Mouse (Mus musculus) brain, embryonic 18.5 days (tissue): Measurements from ENCODE around the gene Rpia.

Experiments used
- DNase-seq: peaks from one replicate; pipeline ENCODE4 v3.0.0-alpha.2; 2012; ENCODE audit warnings: low read depth, low spot score

Gene Rpia

DNA sequence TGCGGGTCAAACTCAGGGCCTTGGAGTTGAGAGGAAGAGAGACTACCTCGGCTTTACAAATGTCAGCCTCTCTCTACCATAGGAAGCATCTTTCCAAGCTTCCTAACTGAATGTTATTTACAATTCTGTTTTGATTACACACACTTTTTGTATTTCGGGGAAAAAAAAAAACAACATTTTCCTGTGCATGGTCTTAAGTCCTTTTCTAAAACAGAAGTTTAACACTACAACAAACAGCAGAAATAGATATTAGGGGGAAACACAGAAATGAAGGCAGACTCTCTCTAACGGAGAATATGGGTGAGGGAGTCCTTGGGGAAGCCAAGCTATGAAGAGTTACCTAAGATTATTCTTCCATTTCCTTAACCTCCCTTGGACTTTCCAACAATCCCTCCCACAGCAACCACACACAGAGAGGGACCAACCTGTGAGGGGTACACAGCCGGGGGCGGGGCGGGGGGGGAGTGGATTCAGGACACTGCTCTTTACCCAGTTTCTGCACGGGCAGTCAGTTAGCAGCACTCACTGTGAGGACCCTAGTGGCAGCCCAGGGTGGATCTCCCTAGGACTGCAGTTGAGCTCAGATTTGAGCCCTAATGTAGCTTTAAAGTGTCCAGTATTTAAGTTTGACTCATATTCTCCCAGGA is 40.7 kb downstream of the Rpia start:
- no peak for DNase-seq

DNA sequence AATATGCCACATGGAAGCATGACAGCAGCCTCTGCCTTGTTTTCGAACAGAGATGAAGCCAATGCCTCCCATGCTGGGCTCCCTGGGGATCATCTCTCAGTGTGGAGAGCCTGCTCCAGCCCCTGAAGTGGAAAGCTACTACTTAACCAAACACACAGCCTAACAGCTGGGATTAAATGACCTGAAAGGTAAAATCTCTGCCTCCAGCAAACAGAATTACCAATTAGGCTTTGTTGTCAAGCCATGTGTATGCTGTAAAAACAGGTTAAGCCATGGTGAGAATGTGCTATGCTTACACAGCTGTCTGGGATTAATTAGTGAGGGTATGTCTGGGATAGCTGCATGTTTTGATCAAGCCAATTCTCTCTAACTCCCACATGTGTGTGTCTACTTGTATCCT is 42.3 kb downstream of the Rpia start:
- DNase-seq = no peak

DNA sequence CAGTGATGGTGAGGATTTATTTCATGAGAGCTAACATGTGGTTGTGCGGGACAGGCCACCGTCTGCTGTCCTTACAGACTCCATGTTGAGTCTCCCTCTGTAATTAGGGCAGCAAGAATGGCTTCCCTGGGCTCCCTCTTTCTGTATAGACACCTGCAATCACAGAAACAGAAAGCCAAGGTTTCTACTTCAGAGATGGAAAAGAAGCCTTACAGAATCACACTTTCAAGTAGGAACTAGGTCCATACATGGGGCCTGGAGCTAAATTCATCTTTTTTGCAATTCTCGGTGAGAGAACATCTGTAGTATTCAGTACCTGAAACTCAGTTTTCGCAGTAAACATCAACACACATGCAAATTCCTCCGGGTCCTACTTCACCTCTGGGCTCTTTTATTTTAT is 44.3 kb downstream of the Rpia start:
- DNase-seq = no peak

DNA sequence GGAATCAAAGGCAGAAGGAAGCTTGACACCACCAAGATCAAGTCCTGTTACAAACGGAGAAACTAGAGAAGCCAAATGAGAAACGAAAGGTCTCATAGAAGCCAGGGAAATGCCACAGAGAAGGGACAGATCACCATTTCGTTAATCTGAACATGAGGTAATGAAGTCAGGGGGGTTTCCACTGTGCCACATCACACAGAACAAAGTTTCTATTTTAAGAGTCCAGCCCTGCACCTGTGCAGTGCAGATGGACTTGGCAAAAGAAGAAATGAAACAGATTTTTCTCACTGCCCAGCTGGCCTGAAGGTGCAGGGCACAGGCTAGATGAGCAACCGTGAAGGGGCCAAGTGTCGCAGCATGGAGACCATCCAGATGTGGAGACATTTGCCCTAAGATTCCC is 48.1 kb downstream of the Rpia start:
- no peak for DNase-seq

DNA sequence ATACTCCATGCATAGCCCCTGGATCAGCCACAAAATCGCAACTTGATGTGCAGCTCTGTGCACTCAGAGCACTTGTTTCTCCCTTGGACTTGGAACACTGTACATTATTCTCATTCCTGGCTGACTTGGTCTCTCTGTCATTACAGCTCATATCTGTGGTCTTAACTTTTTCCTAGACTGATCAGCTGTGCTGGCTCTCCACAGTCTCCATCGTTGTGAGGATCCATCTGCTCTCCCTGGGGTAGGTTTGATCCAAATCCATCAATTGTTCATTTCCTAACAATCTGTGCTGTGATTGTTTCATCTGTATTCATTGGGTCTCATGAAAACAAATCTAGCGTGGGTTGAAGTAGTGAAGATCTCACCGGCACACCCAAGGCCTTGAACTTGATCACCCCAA is 49.2 kb downstream of the Rpia start:
- DNase-seq = no peak

DNA sequence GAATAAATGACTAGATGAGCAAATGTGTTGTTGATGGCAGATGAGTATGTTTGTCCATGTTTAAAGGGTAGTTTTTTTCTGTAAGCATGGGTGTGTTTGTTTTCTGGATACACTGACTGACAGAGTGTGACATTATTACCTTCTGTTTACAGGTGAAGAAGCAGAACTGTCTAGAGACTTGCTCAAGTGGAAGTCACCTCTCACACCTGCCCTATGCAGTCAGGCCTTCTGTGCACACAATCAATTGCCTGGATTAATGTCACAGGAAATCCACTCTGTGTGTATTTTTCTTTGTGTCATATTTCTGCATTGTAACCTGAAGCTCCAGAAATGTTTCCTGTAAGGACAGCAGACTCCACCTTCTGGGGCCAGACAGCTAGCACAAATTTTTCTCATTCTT is 51.5 kb downstream of the Rpia start:
- no peak for DNase-seq

DNA sequence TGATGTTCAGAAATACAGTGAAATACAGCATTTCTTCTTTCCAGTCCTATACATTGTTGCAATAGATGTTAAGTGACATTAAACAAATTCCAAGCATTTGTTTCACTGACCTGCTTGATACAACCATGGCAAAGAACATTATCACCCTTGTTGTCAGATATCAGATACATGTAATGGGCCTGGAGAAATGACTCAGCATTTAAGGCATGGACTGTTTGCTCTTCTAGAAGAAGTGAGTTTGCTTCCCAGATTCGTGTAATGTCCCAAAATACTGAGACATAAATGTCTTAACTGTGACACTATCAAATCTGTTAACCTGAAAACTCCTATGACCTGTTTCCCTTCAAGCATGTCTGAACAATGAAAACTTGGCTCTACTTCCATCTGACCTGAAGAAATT is 52.6 kb downstream of the Rpia start:
- DNase-seq = no peak

DNA sequence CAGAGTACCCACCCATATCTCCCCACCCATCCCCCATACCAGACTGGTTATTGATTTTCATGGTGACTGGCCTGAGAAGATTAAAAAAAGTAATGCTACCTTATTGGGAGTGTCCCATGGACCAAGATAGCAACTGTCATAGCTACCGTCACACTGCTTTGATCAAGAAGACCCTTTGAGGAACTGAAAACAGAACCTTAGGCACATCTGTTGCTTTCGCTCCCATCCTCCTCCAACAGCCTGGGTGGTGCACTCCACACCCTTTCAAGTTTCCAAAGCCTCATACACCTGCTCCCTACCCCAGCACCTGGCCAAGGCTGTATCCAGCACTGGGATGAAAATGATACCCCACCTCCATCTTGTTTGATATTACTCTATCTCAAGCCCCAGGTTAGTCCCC is 56.5 kb downstream of the Rpia start:
- DNase-seq = no peak

DNA sequence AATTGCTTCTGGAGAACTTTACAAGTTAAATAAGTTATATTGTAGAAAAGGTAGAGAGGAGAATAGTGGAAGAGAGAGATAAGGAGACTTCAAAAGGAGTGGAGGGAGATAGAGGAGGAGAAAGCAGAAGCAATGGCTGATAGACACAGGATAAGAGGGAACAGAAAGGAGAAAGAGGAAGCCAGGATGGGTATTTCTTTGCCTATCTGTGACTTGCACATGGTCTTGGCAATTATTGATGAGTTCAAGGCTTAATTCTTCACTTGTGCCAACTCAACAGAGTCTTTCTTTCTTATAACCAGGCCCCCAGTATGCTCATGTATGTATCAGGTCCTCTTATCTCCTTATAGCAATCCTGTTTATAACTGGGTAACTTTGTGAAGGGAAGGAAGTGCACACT is 61.2 kb downstream of the Rpia start:
- DNase-seq = no peak

DNA sequence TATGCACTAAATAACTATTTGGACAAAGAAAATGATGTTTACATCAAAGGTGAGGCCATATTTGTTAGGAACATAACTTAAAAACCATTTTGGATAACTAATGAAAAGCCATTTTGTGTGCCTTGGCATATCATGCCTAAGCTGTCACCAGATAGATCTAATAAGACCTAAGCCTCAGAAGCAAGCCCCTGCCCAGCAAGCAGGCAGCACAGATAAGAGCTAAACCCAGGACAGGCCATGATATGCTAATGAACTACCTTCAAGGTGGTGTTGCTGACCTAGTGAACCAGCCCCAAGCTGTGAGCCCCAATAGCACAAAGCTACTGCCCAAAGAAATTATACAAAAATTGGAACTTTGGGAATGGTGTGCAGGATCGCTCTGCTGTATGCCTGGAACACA is 62.9 kb downstream of the Rpia start:
- no peak for DNase-seq

DNA sequence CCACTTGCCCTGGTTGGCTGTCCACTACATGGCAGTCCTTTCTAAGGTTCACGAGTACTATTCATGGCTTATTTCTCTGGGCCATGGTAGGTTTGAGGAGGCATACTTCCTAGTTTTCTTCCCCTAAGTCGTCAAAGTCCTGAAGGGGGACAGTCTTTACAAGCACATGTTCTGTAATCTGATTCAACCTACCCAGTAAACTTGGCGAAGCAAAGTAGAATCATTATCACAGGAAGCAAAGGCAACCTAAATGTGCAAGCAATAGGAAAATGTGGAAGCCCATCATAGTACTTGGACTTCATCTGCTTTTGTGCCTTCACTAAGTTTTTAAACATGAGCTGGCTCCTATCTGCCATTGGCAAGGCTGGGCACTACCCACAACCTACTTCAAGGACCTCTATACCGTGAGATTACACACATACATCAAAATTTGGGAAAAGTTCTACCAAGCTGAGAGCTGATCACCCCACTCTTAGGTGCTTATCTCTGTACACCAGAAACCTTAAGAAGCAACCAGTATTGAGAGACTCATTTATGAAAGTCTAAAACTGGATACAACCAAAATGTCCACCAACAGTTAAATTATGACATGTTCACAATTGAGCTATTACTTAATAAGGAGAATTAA is 64.8 kb downstream of the Rpia start:
- no peak for DNase-seq

DNA sequence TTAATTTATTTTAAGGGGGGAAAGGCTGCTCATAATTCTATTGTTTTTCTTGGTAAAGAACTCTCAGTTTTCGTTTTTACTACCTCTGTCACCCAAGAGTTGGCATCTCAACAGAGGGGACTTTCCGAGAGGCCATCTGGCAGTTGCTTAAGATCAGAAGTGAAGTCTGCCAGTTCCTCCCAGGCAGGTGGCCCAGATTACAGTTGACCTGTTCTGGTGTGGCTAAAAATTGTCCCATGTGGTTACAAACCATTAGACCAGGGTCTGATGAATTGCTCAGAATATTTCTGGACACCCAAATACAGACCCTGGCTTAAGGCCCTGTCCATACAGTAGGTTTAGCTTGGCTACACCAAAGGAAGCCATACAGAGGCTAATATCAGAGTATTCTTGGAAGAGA is 66.4 kb downstream of the Rpia start:
- DNase-seq = no peak

DNA sequence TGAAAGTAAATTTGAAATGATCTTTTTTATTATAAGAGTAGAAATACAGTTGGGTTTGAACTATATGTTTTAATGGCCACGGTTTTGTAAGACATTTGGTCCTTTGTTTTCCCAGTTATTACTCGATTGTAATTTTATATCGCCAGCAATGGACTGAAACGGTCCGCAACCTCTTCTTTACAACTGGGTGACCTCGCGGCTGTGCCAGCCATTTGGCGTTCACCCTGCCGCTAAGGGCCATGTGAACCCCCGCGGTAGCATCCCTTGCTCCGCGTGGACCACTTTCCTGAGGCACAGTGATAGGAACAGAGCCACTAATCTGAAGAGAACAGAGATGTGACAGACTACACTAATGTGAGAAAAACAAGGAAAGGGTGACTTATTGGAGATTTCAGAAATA is 67.3 kb downstream of the Rpia start:
- DNase-seq = no peak

DNA sequence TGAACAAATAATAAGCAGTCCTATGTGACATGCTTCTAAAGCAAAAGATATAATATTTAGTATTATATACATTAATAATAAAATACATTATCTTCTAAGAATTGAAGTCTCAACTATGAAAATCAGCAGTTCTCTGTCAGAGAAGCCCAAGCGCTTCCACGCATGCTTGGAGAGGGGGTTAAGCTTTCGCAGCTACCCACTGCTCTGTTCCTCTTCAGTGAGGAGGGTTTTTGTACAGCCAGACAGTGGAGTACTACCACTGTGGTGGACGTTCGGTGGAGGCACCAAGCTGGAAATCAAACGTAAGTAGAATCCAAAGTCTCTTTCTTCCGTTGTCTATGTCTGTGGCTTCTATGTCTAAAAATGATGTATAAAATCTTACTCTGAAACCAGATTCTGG is 69.7 kb downstream of the Rpia start:
- no peak for DNase-seq

DNA sequence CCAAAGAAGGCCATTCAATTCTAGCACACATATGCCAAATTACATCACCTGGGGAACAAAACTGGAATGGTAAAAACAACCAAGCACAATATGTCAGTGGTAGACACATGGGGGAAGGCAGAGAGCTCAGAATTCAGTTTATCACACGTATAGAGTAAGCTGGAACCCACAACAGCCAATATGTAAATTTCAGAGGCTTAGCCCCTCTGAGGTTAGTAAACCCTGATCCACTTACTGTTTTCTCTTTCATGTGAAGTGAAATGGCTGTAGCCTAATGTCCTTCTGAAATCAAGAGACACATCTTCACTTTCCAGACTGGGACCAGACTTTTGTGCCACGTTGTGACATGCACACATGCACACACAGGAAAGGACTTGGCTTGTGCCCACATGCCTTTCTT is 73.3 kb downstream of the Rpia start:
- DNase-seq = no peak

DNA sequence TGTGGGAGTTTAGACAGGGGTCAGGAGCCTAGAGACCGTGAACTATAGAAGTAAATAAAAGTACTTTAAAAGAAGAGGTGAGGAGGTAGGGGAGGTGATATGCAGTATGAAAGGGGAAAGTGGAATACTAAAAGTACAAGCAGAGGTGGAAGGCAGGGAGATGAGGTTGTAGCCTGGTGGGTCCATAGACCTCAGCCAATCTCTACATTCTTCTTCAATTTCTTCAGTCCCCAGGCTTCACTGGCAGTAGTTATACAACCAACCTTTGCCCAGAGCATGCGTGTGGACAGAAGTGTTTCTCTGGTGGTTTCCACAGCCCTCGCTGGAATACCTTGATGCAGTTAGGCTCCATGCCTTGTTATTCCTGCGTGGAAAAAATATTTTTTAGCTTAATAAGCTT is 73.9 kb downstream of the Rpia start:
- no peak for DNase-seq

DNA sequence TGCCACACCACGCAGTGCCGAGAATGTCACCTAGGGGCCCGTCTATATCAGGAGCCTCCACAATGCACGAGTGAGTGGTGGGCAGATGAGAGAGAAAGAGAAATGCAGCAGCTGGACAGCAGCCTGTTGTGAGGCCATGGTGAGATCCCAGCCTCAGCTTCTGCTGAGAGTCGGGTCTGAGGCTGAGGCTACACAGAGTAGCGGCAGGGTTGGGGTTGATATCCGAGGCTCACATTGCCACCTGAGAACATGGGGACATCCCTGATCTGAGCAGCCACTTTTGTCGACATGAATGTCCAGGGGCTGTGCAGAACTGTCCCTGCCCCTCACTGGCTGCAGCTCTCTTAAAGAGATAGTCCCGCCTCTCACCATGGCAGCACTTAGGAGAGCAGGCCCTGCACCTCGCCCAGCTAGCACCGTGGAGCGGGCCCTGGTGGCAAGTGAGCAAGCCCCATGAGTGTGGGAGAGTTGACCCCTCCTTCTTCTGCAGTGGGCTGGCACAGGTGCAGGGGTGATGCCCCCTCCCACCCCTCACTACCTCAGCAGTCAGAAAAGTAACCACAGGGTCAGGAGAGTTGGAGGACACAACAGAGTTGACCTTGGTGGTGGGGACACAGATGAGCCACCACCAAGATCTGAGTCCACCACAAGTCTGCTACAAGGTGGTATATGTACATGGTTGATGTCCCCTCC is 75.2 kb downstream of the Rpia start:
- no peak for DNase-seq
